Mouse (Mus musculus) cerebellum, adult 2 months (tissue): ENCODE measurements around the gene Clec3b. TPM values are rescaled to one million over a fixed set of nuclear protein-coding genes. Genes with fewer than 3 reads are reported as not detected.

Experiments
- DNase-seq, 2 experiments: peaks; one replicate each; pipeline ENCODE4 v3.0.0; 2021
- H3K27ac ChIP-seq: fragments of 200-500 bp; 2 replicates; pipeline ENCODE4 v1.5.1; 2012; ENCODE audit warnings: low read length, control low read depth, inconsistent platforms; ENCODE audit not compliant: insufficient read depth
- H3K27me3 ChIP-seq: fragments of 200-500 bp; 2 replicates; pipeline ENCODE4 v1.6.1; 2012; ENCODE audit warnings: inconsistent platforms, mild to moderate bottlenecking, low read length, moderate library complexity; ENCODE audit not compliant: control insufficient read depth, insufficient read depth
- H3K4me1 ChIP-seq: fragments of 200-500 bp; 2 replicates; pipeline ENCODE4 v1.6.1; 2011; ENCODE audit warnings: low read length; ENCODE audit not compliant: control insufficient read depth, insufficient read depth
- H3K4me3 ChIP-seq: fragments of 200-500 bp; replicated peaks from 2 replicates; pipeline ENCODE3; 2011; ENCODE audit warnings: mild to moderate bottlenecking, low read depth, low read length, control low read depth; ENCODE audit not compliant: insufficient read depth
- CTCF ChIP-seq: fragments of 200-500 bp; IDR thresholded peaks from 2 replicates; pipeline ENCODE4 v1.5.1; 2011; ENCODE audit warnings: low read depth, mild to moderate bottlenecking, control low read depth, low read length, moderate library complexity, borderline replicate concordance; ENCODE audit not compliant: insufficient read depth
- POLR2A ChIP-seq: fragments of 200-500 bp; IDR thresholded peaks from 2 replicates; pipeline ENCODE4 v1.6.1; 2011; ENCODE audit warnings: low read length, control low read depth, borderline replicate concordance; ENCODE audit not compliant: insufficient read depth
- WGBS: fragments of 180-500 bp; shearing (Covaris S2); methylation state at CpG from one replicate; pipeline ENCODE4 v1.1.7; 2018; 5-methylcytosine and 5-hydroxymethylcytosine counted together
- polyA plus RNA-seq: library from polyadenylated mRNA; depleted of rRNA; stranded (reverse); fragments of >200 nt; gene quantifications from 2 replicates; pipeline ENCODE4 v1.2.3, GENCODE M21; 2012

Gene Clec3b
- polyA plus RNA-seq, 1 experiment: 15.7 TPM

DNA sequence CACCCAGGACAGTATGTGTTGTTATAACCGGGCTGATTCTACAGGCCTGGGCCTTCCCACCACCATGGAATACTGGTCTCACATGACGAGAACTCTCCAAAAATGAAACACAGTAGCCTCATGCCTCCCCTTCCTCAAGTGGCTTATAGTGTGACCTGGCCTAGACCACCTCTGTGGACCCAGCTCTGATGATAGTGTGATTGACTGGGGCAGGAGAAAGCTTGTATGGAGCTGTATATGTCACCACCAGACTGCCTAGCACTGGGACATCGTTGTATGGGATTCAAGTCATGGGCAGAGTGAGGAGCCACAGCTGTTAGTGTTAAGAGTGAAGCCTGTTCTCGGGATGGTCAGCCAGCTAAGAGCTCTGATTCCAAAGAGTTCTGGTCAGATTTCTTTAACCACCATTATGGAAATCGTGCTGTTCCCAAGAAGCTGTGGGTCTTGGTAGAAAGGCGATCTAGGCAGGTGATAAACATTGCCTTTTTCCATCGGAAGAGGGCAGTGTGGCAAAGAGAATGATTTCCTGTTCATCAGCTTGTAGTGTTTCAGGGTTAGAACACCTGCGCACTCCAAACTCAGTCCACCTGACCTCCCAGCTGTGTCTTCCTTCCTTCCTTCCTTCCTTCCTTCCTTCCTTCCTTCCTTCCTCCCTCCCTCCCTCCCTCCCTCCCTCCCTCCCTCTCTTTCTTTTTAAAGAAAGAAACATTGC is 7.5 kb downstream of the Clec3b start:
- Histone ChIP-seq H3K4me1 (no peaks in the 10 kb centered on the region), H3K27me3 (no peaks in the 10 kb centered on the region), H3K27ac (no peak overlapping the region), H3K4me3 (no peak overlapping the region)
- DNase-seq: no peak
- 39% methylated on average over 8 of the region's 8 CpGs for WGBS
- no peak for TF ChIP-seq POLR2A
- TF ChIP-seq CTCF: peak; percentile 52; the same call in 1 of the 2 replicates

DNA sequence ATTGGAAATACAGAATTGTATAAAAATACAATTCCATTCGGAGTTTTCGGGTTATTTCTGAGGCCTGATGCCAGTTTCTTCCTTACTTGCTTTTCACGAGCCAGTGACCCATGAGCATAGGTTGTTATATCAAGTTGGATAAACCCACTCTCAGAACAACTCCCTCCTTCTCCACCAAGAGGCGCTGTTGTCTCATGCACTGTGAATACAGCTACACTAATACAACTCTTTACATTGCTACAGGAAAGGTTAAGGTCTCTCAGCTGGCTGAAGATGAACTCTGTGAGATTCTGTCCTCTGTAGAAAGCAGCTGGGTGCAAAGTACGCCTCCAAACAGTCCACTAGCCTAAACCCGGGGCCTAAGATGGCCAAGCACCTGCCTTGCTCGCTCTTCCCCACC is 8.6 kb downstream of the Clec3b start:
- TF ChIP-seq POLR2A (no peak), CTCF (no peak)
- Histone ChIP-seq H3K4me1 (no peaks in the 10 kb centered on the region), H3K27me3 (no peaks in the 10 kb centered on the region), H3K4me3 (no peak overlapping the region), H3K27ac (no peak overlapping the region)
- WGBS: 66% methylated on average over 7 of the region's 7 CpGs
- peak in 1 of 2 experiments; percentile 27 for DNase-seq

DNA sequence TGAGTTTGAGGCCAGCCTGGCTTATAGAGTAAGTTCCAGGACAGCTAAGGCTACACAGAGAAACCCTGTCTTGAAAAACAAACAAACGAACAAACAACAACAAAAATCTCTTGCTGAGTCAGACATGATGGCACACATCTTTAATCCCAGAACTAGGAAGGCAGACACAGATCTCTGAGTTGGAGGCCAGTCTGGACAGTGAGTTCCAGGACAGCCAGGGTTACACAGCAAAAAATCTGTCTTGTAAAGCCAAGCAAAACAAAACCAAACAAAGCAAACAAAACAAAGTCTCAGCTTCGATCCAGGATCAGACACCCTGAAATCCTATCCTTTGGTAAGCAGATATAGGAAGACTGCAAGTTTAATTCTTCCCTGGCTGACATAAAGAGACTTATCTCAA is 11.0 kb downstream of the Clec3b start:
- no peak overlapping the region for H3K27ac ChIP-seq
- no peaks in the 10 kb centered on the region for H3K4me1 ChIP-seq
- H3K27me3 ChIP-seq: no peaks in the 10 kb centered on the region
- no peak for TF ChIP-seq CTCF
- TF ChIP-seq POLR2A: no peak
- WGBS: 68% methylated on average over 2 of the region's 2 CpGs
- no peak for DNase-seq
- no peak overlapping the region for H3K4me3 ChIP-seq

DNA sequence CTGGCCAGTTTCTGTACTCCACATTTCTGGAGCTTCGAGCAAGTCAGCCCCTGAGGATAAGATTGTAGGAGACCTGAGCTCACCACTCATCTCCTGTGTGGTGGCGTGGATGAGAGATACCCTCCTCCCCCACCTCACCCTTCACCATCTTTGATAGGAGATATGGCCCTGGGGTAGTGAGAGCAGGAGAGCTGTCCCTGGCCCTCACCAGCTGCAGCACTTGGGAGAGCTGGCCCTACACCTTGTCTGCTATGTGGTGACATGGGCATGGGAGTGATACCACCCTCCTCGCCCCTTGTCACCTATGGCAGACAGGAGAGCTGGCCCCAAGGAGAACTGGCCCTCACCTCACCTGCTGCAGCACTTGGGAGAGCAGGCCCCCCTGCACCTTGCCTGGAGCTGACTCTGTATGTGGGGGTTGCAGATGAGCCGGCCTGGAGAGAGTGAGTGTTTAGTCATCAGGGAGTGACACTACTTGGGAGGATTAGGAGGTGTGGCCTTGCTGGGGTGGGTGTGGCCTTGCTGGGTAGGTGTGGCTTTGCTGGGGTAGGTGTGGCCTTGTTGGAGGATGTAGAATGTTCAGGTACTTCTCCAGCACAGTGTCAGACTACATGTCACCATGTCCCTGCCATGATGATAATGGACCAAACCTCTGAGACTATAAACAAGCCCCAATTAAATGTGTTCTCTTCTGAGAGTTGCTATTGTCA is 12.4 kb downstream of the Clec3b start:
- TF ChIP-seq CTCF: no peak
- TF ChIP-seq POLR2A: no peak
- Histone ChIP-seq H3K27ac (no peak overlapping the region), H3K4me1 (no peaks in the 10 kb centered on the region), H3K27me3 (no peaks in the 10 kb centered on the region), H3K4me3 (no peak overlapping the region)
- DNase-seq: no peak
- 89% methylated on average over 4 of the region's 4 CpGs for WGBS

DNA sequence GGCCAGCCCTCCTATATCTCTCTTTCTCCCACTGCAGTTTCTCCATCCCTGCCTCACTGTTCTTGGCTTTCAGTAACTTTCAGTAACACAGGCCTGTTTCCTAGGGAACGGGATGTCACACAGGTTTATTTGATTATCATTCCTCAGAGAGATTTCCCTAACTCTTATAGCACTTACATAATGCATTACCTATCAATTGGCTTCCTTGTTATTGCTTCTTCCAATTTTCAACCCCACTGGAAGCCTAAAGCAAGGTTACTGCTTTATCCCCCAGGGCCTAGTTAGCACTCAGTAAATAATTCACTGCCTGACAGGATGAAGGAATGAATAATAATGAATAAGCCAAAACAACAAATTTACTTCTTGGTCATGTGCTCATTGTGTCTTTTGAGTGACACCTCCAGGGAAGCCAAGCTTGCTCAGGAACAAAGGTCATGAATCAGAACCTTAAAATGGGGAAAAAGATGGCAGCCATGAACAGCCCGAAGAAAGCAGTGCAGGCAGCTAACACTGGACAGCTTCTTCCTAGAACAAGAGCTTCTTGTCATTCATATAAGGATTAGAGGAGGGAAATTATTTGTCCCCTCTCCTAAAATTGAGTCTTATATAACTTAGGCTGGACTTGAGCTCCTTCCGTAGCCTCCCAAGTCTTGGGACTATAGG is 15.2 kb downstream of the Clec3b start:
- TF ChIP-seq CTCF (no peak), POLR2A (no peak)
- no peak for DNase-seq
- no peaks in the 10 kb centered on the region for H3K4me1 ChIP-seq
- no peak overlapping the region for H3K27ac ChIP-seq
- no peak overlapping the region for H3K4me3 ChIP-seq
- 87% methylated on average over 3 of the region's 3 CpGs for WGBS
- H3K27me3 ChIP-seq: no peaks in the 10 kb centered on the region

DNA sequence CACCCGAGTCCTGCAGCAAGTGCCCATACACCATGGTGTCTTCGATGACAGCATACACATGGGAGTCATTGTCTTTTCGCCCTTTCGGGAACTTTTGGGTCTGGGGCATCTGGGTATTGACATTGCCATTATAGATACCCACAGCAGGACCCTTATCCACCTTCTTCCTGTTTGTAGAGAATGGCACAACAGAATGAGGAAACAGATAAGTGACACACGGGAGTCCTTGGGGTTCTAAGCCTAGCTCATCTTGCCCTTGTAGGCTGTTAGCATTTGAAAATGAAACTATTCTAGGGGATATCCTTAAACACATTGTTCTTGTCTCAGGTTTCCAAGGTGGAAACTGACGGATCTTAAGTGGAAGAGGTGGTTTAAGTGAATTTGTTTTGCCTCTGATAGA is 23.0 kb downstream of the Clec3b start:
- Histone ChIP-seq H3K4me3 (no peak overlapping the region), H3K4me1 (no peaks in the 10 kb centered on the region), H3K27me3 (no peaks in the 10 kb centered on the region), H3K27ac (no peak overlapping the region)
- no peak for DNase-seq
- WGBS: 87% methylated on average over 6 of the region's 6 CpGs
- TF ChIP-seq CTCF (no peak), POLR2A (no peak)

DNA sequence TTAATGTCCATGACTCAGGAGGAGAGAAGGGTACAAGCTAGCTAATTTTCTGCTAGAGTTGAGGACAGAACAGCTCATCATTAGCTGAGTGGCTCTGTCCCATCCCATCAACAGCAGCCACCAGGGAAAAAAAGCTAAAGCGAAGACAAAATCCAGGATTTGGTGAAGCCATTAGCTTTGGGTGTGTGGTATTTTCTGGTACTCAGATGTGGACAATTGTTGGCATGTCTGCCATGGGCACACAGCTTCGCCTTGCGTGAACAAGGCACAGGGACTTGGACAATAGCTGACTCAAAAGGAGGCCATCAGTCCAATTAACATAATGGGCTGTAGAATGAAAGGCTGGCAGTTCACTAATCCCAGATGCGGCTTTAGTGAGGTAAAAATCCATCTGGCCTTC is 23.6 kb downstream of the Clec3b start:
- Histone ChIP-seq H3K27ac (no peak overlapping the region), H3K4me1 (no peaks in the 10 kb centered on the region), H3K27me3 (no peaks in the 10 kb centered on the region), H3K4me3 (no peak overlapping the region)
- 47% methylated on average over 4 of the region's 4 CpGs for WGBS
- DNase-seq: no peak
- TF ChIP-seq CTCF: no peak
- TF ChIP-seq POLR2A: no peak

DNA sequence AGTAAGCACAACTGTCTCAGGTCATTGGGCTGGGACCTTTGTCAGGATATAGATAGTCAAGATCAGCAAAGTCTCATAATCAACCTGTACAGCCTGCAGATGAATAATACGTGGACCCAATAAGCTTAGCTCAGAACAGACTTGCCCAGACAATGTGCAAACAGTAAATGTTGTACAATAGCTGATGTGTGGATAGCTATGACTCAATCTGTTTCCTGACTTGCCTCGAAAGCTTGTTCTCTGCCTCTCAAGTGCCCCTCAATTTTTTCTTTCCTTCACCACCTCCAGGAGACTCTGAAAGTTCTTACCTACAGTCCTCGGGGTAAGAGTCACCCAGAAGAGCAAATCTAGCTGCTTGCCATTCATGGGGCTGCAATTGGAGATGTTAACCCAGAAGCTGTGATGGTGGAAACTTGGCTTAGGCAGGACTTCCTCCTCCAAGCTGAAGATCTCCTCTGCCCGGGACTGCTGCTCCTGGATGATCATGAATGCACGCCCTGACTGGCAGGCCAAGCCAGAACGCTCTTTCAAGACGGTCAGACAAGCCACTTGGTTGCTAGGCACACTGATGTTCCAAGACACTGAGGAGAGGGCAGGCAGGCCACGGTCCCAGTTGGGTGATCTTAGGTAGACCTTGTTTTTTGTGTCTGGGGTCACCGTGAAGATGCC is 26.8 kb downstream of the Clec3b start:
- no peak for DNase-seq
- 69% methylated on average over 9 of the region's 9 CpGs for WGBS

More for the DNA sequence above, 26.8 kb downstream of the Clec3b start:
- Histone ChIP-seq H3K27me3 (no peaks in the 10 kb centered on the region), H3K4me3 (no peak overlapping the region), H3K4me1 (no peaks in the 10 kb centered on the region), H3K27ac (no peak overlapping the region)
- TF ChIP-seq CTCF (no peak), POLR2A (no peak)
